Mouse (Mus musculus): ENCODE data around the gene Extl2.

GRCm38 (mm10) chr3:116009622-116010344 is 2.5 kb downstream of the Extl2 start:
- TF ChIP-seq CTCF (IDR thresholded peaks at IDR 0.05; ENCODE audit: extremely low read depth, insufficient read length, insufficient replicate concordance, low read depth, low read length) = no peak
- TF ChIP-seq POLR2A (IDR thresholded peaks at IDR 0.05; ENCODE audit: low read depth, low read length) = no peak
